Mouse (Mus musculus) kidney, adult 2 months (tissue): Measurements from ENCODE around the gene Sebox. TPM values are rescaled to one million over a fixed set of nuclear protein-coding genes. Genes with fewer than 3 reads are reported as not detected.
A peak's percentile ranks its signal among the peaks of the same experiment; 100 is the strongest.
"Not testable (repeated sequence)": the region's sequence is repeated elsewhere in the genome, so short reads cannot be mapped to it uniquely, and the experiment has no call there.

Experiments
- DNase-seq: peaks from one replicate; pipeline ENCODE4 v3.0.0; 2021
- H3K27ac ChIP-seq: fragments of 200-500 bp; 2 replicates; pipeline ENCODE4 v1.5.1; 2012; ENCODE audit warnings: low read depth, low read length, control low read depth, inconsistent platforms; ENCODE audit not compliant: insufficient read depth
- H3K27me3 ChIP-seq: fragments of 200-500 bp; replicated peaks from 2 replicates; pipeline ENCODE4 v1.6.1; 2012; ENCODE audit warnings: mild to moderate bottlenecking, moderate library complexity, low read length, inconsistent platforms; ENCODE audit not compliant: control insufficient read depth, insufficient read depth
- H3K36me3 ChIP-seq: fragments of 200-500 bp; 2 replicates; pipeline ENCODE4 v1.6.1; 2012; ENCODE audit warnings: mild to moderate bottlenecking, moderate library complexity, low read length, inconsistent platforms; ENCODE audit not compliant: control insufficient read depth, insufficient read depth
- H3K4me1 ChIP-seq: fragments of 200-500 bp; 2 replicates; pipeline ENCODE4 v1.6.1; 2011; ENCODE audit warnings: low read length; ENCODE audit not compliant: control insufficient read depth, insufficient read depth
- H3K4me3 ChIP-seq: fragments of 200-500 bp; 2 replicates; pipeline ENCODE4 v1.5.1; 2011; ENCODE audit warnings: mild to moderate bottlenecking, low read depth, low read length, control low read depth; ENCODE audit not compliant: insufficient read depth
- CTCF ChIP-seq: fragments of 200-500 bp; conservative IDR thresholded peaks from 2 replicates; pipeline ENCODE4 v1.5.1; 2011; ENCODE audit warnings: low read depth, mild to moderate bottlenecking, control low read depth, low read length, moderate library complexity, mixed read lengths; ENCODE audit not compliant: insufficient read depth, insufficient read length
- POLR2A ChIP-seq: fragments of 200-500 bp; IDR thresholded peaks from one replicate; pipeline ENCODE4 v1.6.1; 2011; ENCODE audit warnings: low read depth, low read length, control low read depth
- WGBS: fragments of 180-500 bp; shearing (Covaris S2); methylation state at CpG from one replicate; pipeline ENCODE4 v1.1.7; 2018; 5-methylcytosine and 5-hydroxymethylcytosine counted together
- polyA plus RNA-seq: library from polyadenylated mRNA; depleted of rRNA; stranded (reverse); fragments of >200 nt; gene quantifications from 2 replicates; pipeline ENCODE4 v1.2.3, GENCODE M21; 2012

Gene Sebox
- polyA plus RNA-seq, 1 experiment: not detected

GRCm38 (mm10) chr11:78523241-78523955 is 20.2 kb downstream of the Sebox start:
- Histone ChIP-seq H3K27ac (peak overlapping the region; percentile 32), H3K27me3 (no peaks in the 10 kb centered on the region), H3K36me3 (peaks cover 6% of the 10 kb centered on the region), H3K4me1 (peaks cover 9% of the 10 kb centered on the region; the same call in 1 of the 2 replicates), H3K4me3 (no peak overlapping the region)
- no peak for DNase-seq
- 74% methylated on average over 9 of the region's 9 CpGs for WGBS
- TF ChIP-seq CTCF (no peak), POLR2A (no peak)

GRCm38 (mm10) chr11:78524838-78525237 is 21.6 kb downstream of the Sebox start:
- WGBS: 77% methylated on average over 2 of the region's 2 CpGs

GRCm38 (mm10) chr11:78528714-78529113 is 25.5 kb downstream of the Sebox start:
- no peak for DNase-seq
- Histone ChIP-seq H3K27me3 (no peaks in the 10 kb centered on the region), H3K27ac (no peak overlapping the region), H3K4me1 (no peaks in the 10 kb centered on the region), H3K36me3 (no peaks in the 10 kb centered on the region; the same call in 1 of the 2 replicates), H3K4me3 (no peak overlapping the region)
- 42% methylated on average over 9 of the region's 9 CpGs for WGBS
- TF ChIP-seq CTCF (no peak), POLR2A (no peak)

More at GRCm38 (mm10) chr11:78524838-78525237, 21.6 kb downstream of the Sebox start:
- no peaks in the 10 kb centered on the region for H3K27me3 ChIP-seq
- no peak overlapping the region for H3K27ac ChIP-seq
- peaks cover 9% of the 10 kb centered on the region; the same call in 1 of the 2 replicates for H3K4me1 ChIP-seq
- no peak overlapping the region for H3K4me3 ChIP-seq
- no peak for DNase-seq
- TF ChIP-seq POLR2A: no peak
- TF ChIP-seq CTCF: no peak
- peaks cover 6% of the 10 kb centered on the region for H3K36me3 ChIP-seq

- Histone ChIP-seq H3K27ac (no peak overlapping the region), H3K36me3 (no peaks in the 10 kb centered on the region), H3K4me3 (no peak overlapping the region), H3K27me3 (no peaks in the 10 kb centered on the region), H3K4me1 (0 out of 2 replicates have a peak, but pooled peaks cover under 1% of the 10 kb centered on the region)
- no peak for DNase-seq
- WGBS: 78% methylated on average over 12 of the region's 12 CpGs
- TF ChIP-seq POLR2A: no peak
- TF ChIP-seq CTCF: no peak
These were observed 26.8 kb downstream of the Sebox start for GRCm38 (mm10) chr11:78530001-78530400.

GRCm38 (mm10) chr11:78531046-78531445 is 27.8 kb downstream of the Sebox start:
- Histone ChIP-seq H3K27me3 (no peaks in the 10 kb centered on the region), H3K4me3 (no peak overlapping the region), H3K27ac (peak overlapping the region; percentile 29), H3K4me1 (0 out of 2 replicates have a peak, but pooled peaks cover 4% of the 10 kb centered on the region), H3K36me3 (no peaks in the 10 kb centered on the region)
- TF ChIP-seq POLR2A (no peak), CTCF (no peak)
- 48% methylated on average over 6 of the region's 6 CpGs for WGBS
- DNase-seq: peak; percentile 87

- peak overlapping the region; percentile 29; the same call in 1 of the 2 replicates for H3K27ac ChIP-seq
- not testable (repeated sequence) for H3K27me3 ChIP-seq, H3K4me3 ChIP-seq, H3K4me1 ChIP-seq, DNase-seq, H3K36me3 ChIP-seq
- WGBS: 70% methylated on average over 10 of the region's 10 CpGs
These were observed 28.3 kb downstream of the Sebox start for GRCm38 (mm10) chr11:78531515-78531914.

GRCm38 (mm10) chr11:78534516-78534915 is 31.3 kb downstream of the Sebox start:
- Histone ChIP-seq H3K4me3 (no peak overlapping the region), H3K4me1 (peaks cover 11% of the 10 kb centered on the region; the same call in 1 of the 2 replicates), H3K27ac (no peak overlapping the region), H3K36me3 (no peaks in the 10 kb centered on the region), H3K27me3 (no peaks in the 10 kb centered on the region)
- no peak for DNase-seq
- TF ChIP-seq POLR2A (no peak), CTCF (no peak)
- 72% methylated on average over 4 of the region's 4 CpGs for WGBS
